Mouse (Mus musculus): ENCODE measurements around the gene Cinp.

Gene Cinp

GRCm38 (mm10) chr12:110889036-110890020 is at the start of gene Cinp, which contains the start of gene Tecpr2:
Gene Cinp (minus strand): TSS chr12:110889145.
Gene Tecpr2 (plus strand): TSS chr12:110889264.
- peak; percentile 94 for DNase-seq

DNA sequence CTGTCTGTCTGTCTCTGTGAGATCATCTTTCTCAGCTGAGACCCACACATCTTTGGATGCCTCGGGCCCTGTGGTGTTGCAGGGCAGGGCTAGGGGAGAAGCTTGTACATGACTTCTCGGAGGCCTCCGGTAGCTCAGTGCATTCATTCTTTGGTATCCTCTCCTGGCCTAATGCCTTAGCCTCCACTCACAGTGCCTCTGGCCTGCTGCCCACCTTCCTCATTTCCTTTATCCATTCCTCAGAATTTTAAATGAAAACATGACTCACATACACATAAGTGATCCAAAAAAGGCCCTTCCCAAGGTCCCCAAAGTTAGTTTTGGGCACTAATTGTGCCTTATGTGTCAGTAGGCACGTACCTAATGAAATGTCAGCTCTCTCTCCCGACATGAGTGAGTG is 48.6 kb upstream of the Cinp start:
- DNase-seq = no peak

GRCm38 (mm10) chr12:110935983-110936620 is 47.2 kb upstream of the Cinp start:
- DNase-seq = peak; percentile 72

- DNase-seq = no peak
Measured at GRCm38 (mm10) chr12:110932820-110933219, 43.9 kb upstream of the Cinp start.

- no peak for DNase-seq
Measured at GRCm38 (mm10) chr12:110921572-110921971, 32.6 kb upstream of the Cinp start.

GRCm38 (mm10) chr12:110920254-110920653 is 31.3 kb upstream of the Cinp start:
- DNase-seq = no peak

DNA sequence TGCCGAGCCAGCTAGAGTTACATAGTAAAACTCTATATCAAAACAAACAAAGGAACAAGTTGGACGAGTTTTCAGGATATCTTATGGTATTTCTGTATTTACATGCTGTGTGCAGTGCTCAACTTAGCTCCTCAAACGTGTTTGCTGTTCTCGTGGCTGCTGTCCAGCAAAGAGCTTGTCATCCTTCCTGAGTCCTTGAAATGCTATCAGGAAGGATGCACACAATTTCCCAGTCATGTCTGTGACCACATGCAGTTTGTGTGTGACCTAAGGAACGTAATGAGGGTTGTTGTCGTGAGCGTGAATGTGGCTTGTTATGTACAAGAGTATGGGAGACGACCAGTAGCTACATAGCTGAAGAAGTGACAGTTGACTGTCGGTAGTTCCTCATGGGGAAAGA is 26.8 kb upstream of the Cinp start:
- DNase-seq = no peak

- no peak for DNase-seq
Measured at GRCm38 (mm10) chr12:110909962-110910361, 21.0 kb upstream of the Cinp start.

- no peak for DNase-seq
Measured at GRCm38 (mm10) chr12:110907845-110908244, 18.9 kb upstream of the Cinp start.

DNA sequence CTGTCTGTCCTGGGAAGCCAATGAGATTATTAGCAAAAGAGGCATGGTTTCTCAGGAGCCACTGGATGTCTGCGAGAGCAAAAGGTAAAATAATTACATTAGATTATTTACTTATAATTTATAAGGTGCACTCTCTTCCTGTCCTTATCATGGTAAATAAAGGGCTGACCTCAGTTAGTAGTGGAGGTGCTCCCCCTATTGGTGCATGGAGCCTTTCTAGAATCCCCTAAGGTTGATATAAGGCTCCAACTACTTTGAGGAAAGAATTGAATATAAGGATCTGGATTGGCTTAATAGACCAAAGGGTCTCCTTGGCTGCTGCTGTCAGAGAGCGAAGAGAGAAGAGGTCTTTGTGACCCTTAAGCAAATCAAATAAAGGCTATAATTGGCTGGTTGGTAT is 14.6 kb upstream of the Cinp start:
- DNase-seq = peak; percentile 45

DNA sequence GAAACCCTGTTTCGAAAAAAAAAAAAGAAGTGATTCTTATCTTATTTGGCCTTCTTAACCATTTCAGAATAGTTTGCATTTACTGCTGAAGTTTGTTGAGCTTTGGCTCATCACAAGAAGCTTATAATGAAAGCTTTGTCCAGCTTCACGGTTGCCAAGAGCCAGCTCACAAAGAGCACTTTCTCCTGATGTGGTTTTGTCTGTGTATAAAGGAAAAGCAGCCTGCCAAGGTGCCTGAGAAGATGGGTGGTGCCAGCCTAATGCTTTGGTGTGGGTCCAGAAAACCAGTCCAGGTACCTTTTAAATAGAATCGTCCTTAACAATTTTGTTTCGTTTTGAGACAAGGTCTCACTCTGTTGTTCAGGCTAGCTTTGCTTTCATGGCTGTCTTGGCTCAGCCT is 13.2 kb upstream of the Cinp start:
- DNase-seq = no peak

GRCm38 (mm10) chr12:110891887-110892286 is 2.9 kb upstream of the Cinp start:
- no peak for DNase-seq

GRCm38 (mm10) chr12:110888606-110889005 is 339 bp downstream of the Cinp start:
- DNase-seq = no peak

DNA sequence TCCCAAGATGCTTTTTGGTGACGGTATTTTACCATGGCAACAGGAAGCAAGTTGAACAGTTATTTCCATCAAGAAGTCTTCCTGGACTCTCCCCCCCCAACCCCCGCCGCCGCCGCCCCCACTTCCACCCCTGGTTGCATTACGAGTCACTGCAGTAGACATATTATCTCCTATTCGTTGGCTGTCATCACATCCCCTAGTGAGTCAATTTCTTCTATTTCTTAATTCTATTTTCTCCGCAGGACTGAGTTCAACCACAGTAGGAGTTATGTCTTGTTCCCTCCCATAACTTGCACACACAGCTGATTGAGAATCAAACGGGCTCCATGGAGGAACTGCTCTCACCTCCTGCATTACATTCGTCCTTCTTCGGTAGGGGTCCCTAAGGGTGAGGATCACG is 839 bp downstream of the Cinp start:
- DNase-seq = no peak

- no peak for DNase-seq
Measured at GRCm38 (mm10) chr12:110885251-110885650, 3.7 kb downstream of the Cinp start.

GRCm38 (mm10) chr12:110882291-110882690 is 6.7 kb downstream of the Cinp start:
- DNase-seq = no peak

DNA sequence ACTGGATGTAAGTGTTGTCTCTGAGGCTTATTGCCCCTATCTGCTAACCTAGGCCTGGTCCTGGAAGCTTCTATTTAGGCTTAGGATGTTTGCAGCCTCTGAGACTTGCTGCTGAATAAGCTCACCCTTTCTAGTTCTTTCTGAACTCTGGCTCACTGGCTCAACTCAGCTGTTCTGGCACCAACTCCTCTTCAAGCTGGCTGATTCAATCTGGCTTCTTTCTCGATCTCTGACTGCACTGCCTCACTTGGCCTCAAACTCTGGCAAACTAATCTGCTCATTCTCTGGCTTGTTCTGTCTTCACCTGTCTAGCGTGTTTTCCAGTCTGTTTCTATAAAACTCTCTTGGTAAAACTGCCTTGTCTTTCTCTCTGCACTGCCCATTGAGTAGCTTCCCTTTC is 13.6 kb downstream of the Cinp start:
- no peak for DNase-seq

- DNase-seq = no peak
Measured at GRCm38 (mm10) chr12:110871247-110871646, 17.7 kb downstream of the Cinp start.

GRCm38 (mm10) chr12:110870107-110870506 is 18.8 kb downstream of the Cinp start:
- no peak for DNase-seq

DNA sequence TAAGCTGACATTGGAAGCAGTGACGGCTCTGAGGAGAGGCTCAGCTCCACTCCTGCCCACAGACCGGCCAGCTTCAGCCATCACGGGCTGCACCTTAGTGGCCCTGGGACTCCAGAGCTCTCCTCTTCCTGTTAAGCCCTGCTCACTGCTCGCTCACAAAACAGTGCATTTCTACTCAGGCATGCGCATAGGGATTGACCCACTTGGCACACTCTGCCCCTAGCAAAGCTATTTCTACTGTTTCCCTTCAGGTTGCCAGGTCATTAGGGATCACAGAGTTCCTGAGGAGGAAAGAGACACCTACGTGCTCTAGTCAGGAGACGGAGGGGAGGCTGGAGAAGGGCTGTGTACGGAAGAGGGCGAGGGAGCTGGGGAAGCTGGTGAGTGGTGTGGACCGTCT is 23.0 kb downstream of the Cinp start:
- no peak for DNase-seq

- no peak for DNase-seq
Measured at GRCm38 (mm10) chr12:110865571-110865970, 23.4 kb downstream of the Cinp start.

- DNase-seq = no peak
Measured at GRCm38 (mm10) chr12:110864008-110864407, 24.9 kb downstream of the Cinp start.

DNA sequence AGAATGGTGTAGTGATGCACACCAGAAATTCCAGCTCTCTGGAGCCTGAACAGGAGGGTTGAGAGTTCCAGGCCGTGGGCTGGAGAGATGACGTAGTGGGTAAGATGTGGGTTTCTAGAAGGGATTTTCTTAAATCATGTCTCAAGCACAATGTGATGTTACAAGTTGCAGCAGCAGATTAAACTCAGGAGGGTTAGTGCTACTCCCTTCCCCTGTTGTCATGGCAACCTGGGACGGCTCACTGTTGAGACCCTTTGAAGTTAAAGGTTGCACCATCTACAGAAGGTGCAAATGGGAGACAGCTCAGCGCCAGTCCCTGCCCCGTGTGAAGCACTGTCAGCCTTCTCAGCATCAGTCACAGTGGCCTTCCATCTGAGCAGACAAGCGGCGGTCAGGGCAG is 27.7 kb downstream of the Cinp start:
- DNase-seq = peak; percentile 72

DNA sequence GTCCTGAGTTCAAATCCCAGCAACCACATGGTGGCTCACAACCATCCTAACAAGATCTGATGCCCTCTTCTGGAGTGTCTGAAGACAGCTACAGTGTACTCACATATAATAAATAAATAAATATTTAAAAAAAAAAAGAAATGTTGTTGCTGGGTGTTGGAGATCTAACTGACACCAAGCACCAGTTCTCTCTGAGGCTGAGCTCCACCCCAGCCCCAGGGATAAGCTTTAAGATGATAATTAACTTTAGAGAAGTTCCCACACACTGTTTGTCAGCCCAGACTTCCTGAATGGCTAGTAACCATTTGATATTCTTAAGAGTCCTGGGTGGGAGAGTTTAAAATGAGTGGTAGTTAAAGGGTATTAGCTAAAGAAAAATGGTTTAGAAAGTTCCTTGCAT is 28.7 kb downstream of the Cinp start:
- DNase-seq = no peak
